Mouse (Mus musculus) adrenal gland (tissue): Measurements from ENCODE around the gene Cdk5rap2.

Experiments used
- intact Hi-C: fragments of 180-260 bp; cut with DNase I; formaldehyde crosslinking; loops from one replicate; pipeline ENCODE4 v1.15.1; 2025
- long read RNA-seq, 2 experiments: library from polyadenylated mRNA; unstranded; transcript quantifications; one replicate each; pipeline ENCODE4 v2.0.0; 2020; ENCODE audit warnings: borderline replicate concordance in 1 of 2; ENCODE audit not compliant: insufficient replicate concordance in 1 of 2

Cdk5rap2 gene
- long read RNA-seq, experiment 1, partial matches to known transcripts = 27 of 32 reads
- long read RNA-seq, experiment 1, other reads (novel, unspliced or antisense) = 5 of 32 reads
- long read RNA-seq, experiment 2, partial matches to known transcripts = 8 of 11 reads
- long read RNA-seq, experiment 2, other reads (novel, unspliced or antisense) = 3 of 11 reads

DNA sequence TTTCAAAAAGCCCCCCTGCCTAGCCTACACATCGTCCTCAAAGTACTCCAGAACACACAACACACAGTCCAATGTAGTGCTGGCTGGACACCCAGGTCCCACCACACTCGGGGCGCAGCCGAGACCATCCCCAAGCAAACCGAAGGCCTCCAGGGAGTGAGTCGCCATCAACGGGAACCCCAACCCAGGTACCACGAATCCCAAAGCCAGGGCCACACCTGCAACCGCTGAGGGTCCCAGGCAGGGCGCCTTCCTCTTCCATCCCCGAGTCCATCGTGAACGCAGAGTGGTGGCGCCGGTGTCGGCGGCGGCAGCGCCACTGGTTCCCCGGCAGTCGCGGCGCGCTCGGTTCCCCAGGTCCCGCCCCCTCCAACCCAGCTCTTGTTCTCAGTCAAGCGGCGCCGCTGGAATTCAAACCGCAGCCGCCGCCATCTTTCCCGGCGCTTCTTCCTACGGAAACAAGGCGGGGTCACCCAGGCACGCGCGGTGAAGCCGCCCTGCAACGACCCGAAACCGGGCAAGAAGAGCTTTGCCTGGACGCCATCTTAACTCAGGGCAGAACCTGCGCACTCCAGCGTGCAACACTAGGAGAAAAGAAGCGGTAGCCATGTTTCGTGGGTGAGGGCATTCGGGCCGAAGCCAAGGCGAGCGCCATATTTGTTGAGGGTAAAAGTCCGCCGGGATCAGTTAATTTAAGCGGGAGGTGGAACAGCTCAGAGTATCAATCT lies at the start of gene Cdk5rap2:
TSS of gene Cdk5rap2 (minus strand) at position 450 of the 728 bp plus-strand sequence.
- intact Hi-C loops = no loop called here

DNA sequence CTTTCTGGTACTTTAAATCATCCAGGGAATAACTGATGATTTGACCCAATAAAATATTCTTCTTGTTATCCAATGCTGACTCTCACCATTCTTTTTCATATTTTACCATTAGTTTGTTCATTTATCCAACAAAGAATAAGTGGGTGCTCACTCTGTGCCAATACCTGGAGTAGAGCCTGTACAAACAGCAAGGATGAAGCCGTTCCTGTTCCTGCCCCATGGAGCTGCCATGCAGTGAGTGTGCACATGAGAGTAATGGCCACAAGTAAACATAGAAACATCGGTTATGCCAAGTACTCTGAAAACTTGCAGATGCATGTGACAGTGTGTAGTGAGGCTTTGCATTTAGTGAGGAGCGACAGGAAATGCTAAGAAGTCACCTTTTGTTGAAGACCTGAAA lies 41.9 kb upstream of the Cdk5rap2 start:
- intact Hi-C loops = loop anchor here (5.0 kb wide), 1 partner anchor 150 kb away; no protein-coding TSS in a partner anchor

DNA sequence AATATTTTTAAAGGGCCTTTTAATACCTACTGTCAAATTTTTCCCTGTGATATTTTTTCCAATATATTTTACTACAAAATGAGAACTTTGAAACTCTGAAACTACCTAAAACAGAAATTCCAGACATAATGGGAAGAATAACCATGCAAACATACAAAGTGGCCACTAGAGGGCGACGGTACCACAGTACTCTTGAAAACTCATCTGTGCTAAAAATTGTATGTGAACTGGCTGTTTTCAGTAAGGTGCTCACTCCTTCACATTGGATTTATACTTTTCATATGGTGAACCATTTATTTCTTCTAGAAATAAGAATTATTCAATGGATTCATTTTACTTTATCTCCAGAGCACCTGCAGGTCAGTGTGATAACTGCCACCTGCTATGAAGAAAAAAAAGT lies 41.5 kb upstream of the Cdk5rap2 start:
- intact Hi-C loops = loop anchor here (1.0 to 5.0 kb wide), 2 partner anchors 128 to 151 kb away; no protein-coding TSS in a partner anchor

DNA sequence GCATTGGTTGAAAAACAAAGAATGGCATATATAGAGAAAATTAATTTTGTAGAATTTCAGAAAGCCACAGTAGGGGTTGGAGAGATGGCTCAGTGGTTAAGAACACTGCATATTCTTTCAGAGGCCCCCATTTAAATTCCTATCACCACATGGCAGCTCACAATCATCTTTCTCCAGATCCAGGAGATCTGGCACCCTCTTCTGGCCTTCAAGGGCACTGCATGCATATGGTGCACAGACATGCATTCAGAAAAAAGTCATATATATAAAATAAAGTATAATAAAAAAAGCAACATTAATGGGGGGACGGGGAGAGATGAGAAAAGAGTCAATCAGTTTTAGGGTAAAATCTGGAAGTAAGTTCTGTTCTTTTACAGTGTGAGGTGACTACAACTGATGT lies 39.4 kb upstream of the Cdk5rap2 start:
- intact Hi-C loops = loop anchor here (5.0 kb wide), 1 partner anchor 153 kb away; no protein-coding TSS in a partner anchor

DNA sequence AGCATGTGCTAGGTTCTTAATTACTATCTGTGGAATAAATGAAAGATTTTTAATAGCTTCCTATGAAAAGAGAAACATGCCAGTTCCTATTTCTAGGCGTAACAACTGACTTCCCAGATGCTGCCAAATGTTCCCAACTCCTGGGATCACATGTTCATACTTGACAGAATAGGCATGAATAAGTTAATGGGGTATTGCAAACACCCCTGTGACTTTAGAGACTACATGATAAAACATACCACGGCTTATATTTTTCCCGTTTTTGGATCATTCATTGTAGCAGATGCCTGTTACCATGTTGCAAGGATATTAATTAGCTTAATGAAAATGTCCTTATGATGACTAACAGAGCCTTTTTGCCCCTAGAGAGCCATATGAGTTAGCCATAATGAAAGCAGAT lies 36.5 kb upstream of the Cdk5rap2 start:
- intact Hi-C loops = no loop called here

DNA sequence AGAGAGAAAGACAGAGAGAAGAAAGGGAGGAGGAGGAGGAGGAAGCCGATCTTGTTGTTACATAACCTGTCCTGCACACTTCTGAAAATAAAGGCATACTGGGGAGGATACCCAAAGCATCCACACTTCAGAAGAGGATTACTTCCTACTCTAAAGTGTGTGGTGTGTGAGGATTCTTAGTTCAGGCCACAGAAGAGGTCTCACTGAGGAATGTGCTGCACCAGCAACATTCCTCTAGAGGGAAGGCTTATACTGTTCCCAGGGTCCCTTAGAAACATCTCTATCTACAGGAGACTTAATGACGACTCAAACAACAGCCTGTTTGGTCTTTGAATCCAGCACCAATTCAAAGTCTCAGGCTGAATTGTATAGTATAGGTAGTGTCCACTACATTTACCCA lies 10.0 kb upstream of the Cdk5rap2 start:
- intact Hi-C loops = no loop called here

DNA sequence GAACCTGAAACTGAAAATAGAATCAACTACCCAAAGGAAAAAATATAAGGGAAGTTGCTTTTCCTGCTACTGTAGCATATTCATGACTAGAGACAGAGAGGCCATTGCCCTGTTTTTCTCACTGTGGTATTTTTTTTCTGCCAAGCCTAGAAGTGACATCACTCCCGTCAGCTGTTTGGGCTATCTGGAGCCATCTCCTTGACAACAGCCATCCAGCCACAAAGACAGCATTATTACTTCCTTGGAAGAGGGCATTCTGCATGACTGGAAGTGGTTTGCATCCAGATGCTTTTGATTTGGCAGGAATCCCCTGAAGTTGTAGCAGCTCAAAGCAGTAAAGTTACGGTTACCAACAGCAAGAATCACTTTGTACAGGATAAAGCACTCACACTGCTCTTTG lies 1.9 kb upstream of the Cdk5rap2 start:
- intact Hi-C loops = no loop called here

DNA sequence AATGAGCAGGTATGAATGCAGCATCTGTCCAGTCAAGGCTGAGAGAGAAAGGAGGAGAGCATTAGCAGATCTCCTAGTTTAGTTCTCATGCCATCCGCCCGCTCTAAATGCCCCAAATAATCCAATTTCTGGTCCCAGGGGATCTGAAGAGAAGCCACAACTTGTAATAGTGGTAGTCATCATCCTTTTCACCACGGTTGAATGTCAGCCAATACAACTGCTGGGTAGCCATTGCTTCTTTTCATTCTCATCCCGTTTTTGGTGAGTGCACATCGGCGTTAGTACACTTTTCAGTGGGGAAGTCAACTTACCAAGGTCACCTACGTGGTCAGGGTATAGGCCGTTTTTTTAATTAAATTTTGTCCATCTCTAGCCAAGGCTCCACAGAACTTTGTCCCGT lies 787 bp downstream of the Cdk5rap2 start:
- intact Hi-C loops = no loop called here

DNA sequence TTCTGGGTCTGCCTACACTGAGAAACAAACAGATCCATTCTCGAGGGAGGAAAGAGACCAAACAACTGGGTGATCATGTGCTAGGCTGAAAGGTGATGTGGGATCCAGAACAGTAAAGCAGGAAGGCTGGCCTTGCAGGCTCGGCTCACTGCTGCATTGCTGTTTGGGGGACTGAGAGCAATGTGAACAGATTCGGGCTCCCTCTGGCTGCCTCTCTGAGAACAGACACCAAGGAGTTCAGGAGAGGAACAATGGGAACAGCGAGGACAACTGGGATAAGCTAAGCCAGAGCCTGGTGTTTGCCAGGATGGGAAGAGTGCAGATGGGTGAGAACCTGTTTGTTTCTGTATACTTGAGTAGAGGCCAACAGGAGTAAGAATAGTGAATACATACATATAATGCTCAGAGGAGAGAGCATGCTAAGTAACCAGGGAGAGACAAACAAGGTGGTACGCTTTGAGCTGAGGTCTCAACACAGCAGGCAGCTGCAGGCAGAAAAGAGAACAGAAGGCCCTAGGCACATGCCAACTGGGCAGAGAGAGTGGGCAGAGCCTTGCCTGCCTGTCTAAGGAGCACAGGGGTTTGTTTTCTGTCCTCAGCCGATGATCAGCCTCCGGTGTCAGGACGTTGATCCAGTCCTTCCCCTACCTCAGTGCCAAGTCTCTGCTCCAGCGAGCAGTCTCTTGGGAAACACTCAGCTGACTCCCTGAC lies 8.0 kb downstream of the Cdk5rap2 start:
- intact Hi-C loops = no loop called here

DNA sequence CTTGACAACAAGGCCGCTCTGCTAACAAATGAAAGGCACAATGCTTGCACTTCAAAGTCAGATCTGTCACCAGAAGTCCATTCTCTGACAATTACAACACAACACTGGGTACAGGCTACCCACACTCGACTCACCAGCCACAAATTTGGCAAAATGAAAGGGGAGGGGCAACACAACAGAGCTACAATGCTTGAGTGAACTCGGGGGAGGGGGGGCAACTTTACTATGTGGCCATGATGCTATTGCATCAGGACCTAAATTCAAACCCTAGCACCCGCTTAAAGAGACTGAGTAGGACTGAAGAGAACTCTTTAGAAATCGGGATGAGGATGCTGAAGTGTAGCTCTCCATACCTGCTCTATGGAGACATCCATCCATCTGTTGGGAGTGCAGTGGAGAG lies 10.8 kb downstream of the Cdk5rap2 start:
- intact Hi-C loops = no loop called here

DNA sequence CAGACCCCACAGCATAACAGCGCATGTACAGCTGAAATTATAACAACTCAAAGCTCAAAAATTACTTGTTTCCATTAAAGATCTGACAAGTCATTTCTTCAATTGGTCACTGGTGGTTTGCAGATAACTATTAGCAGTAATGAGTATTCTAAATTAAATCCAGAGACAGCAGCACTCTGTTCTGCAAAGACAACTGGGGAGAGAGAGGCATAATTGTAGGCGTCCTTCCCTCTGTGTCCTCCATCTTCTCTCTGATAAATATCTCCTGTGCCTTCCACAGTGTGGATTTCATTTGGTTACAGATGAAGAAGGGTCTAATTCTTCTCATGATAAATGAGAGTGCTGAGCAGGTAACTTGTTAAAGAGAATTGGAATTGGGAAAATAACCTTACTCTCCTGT lies 11.2 kb downstream of the Cdk5rap2 start:
- intact Hi-C loops = no loop called here

DNA sequence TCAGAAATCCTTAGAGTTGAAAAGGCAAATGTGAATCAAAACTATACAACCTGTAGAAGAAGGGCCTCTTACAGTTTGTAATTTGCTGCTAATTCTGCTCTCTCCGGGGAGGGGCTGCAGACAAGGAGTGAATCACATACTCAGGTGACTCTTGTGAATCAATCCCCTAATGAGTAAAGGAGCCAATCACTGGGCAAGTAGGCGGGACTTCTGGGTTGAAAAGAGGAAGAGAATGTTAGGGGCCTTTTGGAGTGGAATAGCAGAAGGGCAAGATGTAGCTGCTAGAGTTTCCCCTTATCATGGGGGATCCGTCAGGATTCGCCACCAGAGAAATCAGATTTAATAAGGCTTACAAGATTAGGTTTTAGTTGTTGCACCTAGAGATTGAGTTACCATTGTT lies 12.2 kb downstream of the Cdk5rap2 start:
- intact Hi-C loops = no loop called here

DNA sequence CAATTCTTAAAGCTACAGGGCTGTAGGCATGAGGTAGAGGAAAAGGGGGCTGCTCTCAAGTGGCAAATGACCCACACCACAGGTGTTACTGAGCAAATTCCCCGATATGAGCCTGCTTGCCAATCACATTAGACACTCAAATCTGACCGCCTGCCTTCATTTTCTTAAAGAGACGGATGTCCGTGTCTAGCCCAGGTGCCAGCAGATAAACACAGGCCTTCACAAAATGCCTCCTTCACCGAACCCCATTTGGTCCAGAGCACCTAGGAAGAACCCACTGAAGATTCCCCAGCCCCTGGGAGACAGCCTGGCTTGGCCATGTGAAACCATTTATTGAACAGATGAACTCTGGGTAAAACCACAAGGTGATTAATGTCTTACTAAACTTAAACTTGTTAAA lies 13.5 kb downstream of the Cdk5rap2 start:
- intact Hi-C loops = no loop called here

DNA sequence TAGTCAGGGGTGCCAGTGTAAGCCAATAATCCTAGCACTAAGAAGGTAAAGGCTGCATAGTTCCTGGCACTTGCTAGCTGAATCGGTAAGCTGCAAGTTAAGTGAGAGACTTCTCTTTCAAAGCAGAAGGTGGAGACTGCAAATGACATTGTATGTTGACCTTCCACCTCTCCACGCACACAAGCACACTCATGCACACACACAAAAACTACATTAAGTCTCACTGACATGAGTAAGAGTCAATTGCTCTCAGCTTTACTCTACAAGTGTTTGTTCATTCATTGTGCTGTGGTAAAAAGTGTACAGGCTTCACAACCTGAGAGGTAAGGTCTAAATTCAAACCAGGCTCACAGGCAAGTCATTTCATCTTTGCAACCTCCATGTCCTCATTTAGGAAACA lies 15.5 kb downstream of the Cdk5rap2 start:
- intact Hi-C loops = no loop called here

DNA sequence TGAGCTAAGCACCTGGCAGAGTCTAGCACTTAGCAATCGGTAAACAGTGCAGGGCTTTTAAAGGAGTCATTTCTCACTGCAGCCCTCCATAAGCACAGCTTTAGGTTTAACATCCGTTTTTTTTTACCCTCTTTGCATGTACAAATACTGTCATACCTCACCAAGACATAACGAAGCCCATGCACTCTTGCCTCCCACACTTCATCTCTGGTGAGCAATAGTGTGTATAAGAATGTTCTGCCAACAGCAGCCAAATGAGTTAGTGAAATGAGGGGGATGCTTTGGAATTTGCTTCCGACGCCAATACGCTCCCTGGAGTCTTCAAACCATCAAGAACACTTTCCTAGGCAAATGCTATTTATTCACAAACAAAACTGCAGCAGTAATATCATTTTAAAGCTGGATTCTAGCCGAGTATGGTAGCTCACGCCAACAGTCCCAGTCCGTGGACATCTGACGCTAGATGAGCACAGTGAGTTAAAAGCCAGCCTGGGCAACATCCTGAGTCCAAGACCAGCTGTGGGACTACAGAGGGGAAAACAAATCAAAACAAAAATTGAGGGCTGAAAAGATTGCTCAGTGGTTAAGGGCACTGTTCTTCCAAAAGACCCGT lies 18.4 kb downstream of the Cdk5rap2 start:
- intact Hi-C loops = no loop called here

DNA sequence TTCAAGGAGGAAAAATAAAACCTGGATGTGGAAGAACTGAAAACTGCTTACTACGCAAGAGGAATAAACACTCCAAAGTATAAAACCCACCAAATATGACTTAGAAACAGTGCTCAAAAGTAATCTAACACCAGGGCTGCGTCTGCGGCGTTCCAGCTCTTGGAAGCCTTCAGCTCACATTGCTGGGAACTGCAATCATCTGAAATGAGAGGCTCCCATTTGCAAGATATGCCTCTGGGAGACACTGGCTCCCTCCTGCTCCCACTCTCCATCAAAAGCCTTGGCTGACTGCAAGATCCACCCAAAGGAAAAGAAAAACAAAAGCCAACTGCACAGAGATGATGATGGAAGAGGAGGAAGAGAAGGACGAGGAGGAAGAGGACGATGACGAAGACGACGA lies 19.2 kb downstream of the Cdk5rap2 start:
- intact Hi-C loops = no loop called here

DNA sequence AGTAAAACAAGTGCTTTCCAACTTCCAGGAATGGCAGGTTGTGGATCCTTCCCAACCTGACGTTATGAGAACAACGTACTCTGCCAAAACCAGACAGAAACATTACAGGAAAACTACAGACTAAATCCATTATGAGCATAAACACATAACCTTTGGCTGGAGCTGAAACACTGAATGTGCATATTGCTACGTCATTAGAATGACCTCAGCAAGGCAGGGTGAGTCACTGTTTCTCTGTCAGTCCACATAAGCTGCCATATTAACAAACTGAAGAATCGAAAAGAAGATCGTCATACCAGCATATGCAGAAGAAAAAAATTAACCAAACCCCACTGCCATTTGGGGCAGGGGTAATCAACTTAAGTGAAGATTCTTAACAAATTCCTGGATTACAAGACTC lies 24.0 kb downstream of the Cdk5rap2 start:
- intact Hi-C loops = no loop called here

DNA sequence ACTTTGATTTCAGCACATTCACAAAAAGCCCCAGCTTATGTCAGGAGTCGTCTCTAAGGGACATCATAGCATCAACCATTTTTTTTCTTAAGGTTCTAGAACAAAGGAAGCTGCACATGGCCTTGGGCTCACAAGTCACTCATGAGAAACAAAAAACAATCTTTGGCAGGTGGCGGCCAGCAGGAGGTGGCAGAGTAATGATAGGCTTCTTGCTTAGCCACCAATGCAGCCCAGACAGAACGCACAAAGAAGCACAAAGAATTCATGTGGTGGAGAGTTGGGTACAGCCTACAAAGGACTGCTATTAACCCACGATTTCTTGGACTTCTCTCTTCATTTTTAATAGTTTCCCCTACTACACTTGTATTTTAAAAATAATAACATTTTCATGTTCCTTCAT lies 32.9 kb downstream of the Cdk5rap2 start:
- intact Hi-C loops = no loop called here

DNA sequence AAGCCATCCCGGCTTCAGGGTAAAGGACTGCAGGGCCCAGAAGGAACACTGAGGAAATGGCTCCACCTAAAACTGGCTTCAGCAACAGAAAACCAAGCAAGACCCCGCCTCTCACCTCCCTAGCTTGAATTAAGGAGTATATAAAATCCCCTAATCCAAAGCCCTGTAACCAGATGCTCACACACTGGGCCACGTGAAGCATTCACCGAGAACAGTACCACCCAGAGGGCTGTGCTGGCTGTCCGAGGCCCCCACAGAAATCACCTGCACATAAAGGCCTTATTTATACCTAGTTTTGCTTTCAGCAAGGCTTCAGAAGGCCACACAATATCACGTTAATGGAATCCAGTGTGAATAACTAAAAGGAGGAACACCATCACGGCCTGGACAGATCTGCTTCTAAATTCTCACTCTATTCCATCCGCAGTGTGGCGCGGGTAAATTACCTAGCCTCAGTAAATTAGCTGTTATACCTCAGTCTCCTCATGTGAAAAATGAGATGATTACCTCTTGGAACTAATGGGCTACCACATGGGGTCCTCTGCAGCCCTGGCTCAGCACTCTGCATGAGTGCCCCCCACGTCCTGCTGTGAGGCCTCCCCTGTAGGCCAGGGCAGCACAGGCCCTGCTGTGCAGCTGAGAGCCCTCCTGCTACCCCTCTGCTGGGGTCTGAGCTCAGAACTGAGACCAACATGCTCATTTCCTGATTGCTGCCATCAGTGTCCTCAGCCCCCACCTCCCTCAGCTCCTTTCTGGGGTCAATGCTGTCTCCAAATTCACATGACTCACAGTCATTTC lies 45.0 kb downstream of the Cdk5rap2 start:
- intact Hi-C loops = no loop called here

DNA sequence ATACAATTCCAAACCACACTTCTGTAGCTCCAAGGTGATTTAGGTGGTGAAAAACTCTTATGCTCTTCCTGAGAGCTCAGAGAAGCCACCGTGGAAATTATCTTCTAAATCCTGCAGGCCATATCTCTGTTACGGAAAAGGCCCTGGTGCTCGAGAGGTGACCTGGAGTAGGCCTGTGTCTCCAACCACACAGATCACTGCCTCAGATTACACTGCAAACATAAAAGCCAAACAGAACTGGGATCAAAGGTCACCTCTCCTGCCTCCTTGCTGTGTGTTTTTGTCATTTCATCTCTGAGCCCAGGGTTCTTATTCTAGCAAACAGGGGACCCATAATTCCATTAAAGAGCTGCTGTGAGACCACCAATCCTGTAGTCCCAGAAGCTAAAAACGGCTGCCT lies 48.9 kb downstream of the Cdk5rap2 start:
- intact Hi-C loops = no loop called here
